Mouse (Mus musculus) layer of hippocampus, adult 9-11 months (tissue): ENCODE results near the gene Sh3bp4.

Experiments used
- DNase-seq: peaks from one replicate; pipeline ENCODE4 v3.0.0; 2022

Gene Sh3bp4

DNA sequence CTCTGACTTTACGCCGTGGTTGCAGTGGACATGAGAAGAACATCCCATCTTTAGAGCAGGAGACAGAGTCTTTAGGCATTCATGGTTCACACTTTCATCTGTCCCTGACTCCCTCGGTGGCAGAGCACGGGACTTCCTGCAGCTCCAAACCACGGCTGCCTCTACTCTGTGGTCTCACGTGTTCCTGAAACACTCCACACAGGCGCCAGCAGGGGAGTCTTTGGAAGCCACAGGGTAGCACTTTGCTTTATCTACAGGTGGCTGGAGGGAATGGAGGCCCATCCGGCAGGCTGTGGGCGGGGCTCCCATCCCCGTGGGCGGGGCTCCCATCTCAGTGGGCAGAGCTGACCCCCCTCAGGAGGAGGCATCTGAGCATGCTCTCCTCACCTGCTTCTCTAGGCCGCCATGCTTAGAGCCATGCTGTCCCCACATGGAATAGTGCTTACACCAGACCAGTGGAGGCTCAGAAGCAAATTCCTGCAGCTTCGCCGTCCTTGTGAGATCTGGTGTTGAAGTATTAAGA is 60.9 kb downstream of the Sh3bp4 start:
- no peak for DNase-seq

DNA sequence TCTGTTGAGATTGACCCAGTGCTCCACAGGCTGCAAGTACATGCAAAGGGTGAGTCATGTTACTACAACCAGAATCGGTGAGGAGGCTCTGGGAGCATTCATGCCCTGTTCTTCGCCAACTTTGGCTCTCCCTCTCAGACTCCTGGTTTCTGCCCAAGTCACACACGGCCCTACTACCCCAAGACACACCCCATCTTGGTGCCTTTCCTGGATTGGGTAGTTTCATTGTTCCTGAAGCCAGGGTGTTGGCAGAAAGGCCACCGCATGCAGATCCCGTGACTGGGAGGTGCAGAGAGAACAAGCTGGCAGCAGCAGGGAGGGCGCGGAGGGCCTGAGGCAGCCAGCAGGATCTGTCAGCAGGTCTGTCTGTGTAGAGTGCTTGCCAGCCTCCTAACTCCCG is 61.5 kb downstream of the Sh3bp4 start:
- DNase-seq, result no peak

DNA sequence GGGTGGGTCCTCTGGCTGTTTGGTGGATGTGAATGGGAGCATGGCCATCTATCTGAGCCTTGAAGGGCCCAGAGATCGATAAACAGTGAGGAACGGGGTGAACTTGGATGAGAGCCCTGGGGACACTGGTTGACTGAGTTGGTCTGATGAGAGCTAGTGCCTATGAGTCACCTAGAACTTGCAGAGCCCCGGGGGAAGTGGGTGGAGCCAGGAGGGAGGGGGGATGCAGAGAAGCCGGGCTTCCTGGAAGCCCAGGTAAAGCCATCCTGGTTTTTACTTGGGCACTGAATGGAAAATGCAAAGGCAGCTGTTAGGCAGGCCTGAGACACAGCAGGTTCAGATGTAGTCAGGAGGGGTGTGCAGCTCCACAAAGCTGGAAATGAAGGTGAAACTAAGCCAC is 63.1 kb downstream of the Sh3bp4 start:
- no peak for DNase-seq

DNA sequence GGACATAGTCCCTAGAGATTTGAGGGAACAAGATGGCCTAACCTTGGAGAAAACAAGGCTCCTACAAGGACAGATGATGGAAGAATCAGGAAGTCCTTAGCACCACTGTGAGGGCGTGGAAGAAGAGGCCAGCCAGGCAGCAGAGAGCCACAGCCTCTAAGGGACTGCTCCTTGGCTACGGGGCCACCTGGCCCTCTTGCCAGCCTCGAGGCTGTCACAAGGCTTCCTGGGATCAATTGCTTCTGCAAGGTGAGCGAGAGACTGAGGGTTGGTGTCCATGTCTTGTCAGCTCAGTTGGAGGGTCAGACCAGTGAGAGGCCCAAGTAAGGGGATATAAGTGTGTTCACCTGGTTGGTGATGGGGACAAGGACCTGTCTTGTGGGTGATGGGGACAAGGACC is 63.5 kb downstream of the Sh3bp4 start:
- DNase-seq, result no peak

DNA sequence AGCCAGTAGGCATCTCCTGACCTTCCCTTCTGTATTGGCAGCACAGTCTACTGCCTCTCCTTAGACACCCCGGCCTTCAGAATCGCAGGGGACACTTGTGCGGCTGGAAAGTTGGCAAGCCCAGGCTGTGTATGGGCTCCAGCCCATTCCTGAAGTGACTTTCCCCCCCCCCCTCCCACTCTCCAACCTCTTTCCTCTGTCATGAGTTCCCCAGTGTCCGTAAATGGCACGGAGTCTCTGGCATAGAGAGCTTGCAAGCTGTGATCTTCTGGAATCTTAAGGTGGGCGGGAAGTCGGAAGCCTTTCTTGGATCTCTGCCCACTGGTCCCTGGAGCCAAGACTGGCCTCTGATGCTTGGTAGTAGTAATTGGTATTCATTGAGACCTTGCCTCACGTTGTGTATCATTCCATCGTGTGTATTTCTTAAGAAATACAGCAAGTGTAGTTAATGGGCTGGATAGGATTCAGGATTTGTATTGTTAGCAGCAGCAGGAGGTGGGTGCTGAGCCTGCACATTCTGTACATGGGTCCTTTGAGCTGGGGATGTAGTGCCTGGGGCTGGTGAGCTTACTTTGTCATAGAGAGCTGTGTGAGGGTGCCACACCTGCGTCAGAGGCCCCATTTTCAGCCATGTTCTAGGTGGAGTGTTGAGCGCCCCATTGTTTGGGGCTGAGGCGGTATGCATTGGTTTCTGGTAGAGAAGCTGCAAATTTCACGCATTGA is 66.0 kb downstream of the Sh3bp4 start:
- peak; percentile 48 for DNase-seq

DNA sequence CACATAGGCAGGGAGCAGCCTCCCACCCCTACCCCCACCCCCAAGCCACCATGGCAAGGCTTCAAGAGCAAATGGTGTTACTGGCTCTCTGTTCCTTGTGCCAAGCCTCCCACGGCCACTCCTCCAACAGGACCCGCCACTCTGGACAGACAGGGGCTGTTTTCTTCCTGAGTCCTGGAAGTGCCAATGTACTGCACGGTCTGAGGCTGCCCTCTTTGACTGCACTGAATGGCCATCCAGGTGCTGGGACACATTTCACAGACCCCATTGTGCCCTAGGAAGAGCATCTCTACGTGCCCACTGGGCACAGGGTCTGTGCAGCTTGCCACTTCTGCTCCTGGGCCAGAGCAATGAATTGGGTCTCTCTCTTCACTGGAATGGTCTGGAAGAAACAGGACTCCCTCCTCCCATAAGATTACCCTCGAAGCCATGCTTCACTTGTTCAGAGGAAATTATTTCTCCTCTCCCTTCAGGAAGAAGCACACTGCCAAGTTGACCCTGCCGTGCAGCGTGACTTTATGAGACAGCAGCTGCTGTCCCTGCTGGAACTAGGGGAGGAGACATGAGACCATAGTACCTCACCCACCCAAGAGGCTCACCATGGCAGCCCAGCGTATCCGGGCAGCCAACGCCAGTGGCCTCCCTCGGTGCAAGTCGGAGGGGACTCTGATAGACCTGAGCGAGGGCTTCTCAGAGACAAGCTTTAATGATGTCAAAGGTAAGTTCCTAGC is 67.0 kb downstream of the Sh3bp4 start:
- peak; percentile 47 for DNase-seq

DNA sequence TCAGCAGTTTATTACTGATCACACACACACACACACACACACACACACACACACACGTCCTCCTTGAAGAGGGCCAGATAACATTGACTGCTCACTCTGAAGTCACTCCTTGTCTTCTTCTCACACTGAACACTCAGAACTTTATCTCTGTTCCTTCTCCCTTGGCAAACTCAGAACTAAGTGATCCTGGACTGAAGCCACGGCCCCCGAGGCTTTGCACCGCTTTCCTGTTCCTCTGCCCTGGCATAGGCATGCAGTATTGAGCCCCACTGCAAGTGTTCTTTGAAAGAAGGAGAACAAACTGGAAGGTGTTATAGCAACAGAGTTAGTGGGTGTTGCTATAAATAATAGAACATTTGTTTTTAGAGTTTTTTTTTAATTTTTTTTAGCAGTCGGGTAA is 68.1 kb downstream of the Sh3bp4 start:
- peak; percentile 63 for DNase-seq

DNA sequence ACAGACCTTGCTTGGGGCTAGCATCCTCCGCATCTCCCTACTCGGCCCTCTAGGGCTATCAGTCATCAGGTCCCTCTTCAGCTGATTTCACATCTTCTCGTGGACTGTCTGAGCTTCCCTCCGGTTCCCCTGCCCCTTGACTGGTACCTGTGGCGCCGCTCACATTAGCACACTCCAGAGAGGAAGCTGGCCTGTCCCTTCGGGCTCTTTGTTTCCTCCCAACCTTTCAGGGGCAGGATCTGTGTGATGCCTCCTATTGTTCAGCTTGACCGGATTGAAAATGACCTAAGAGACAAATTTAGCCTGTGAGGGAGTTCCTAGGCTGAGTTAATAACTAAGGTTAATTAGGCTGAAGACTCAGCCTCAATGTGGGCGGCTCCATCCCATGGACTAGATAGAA is 69.9 kb downstream of the Sh3bp4 start:
- DNase-seq, result no peak

DNA sequence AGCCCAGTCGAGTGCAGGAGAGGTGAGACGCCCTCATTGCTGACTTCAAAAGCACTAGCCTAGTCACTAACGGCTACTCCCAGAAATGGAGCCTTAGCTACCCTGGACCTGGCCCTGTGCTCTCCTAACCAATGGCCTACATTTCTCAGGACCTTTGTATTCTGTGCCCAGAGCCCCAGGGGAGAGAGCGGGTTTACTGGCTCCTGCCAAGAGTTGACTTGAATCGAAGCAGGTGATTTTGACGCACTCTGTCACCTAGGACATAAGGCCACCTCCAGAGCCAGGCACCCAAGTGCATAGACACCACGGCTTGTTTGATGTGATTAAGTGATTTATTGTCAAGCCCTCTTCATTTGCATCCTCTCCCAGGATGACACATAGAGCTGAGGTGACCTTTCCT is 80.9 kb downstream of the Sh3bp4 start:
- no peak for DNase-seq

DNA sequence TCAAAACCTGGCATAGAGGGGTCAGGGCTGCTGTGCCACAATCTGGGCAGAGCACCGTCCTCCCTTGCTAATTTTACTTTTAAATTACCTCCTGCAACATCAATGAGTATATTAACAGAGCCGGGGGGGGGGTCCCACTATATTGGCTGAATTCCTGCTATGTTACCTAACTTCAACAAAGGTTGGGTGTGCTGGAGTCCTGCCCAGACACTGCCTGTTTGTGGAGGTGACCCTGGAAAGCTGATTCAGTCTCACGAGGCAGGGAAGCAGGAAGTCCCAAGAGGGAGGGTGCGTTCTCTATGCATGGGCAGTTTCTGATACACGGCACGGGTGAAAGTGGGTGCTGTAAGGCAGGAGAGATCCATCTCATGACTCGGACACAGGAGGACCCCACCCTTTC is 82.4 kb downstream of the Sh3bp4 start:
- DNase-seq, result no peak

DNA sequence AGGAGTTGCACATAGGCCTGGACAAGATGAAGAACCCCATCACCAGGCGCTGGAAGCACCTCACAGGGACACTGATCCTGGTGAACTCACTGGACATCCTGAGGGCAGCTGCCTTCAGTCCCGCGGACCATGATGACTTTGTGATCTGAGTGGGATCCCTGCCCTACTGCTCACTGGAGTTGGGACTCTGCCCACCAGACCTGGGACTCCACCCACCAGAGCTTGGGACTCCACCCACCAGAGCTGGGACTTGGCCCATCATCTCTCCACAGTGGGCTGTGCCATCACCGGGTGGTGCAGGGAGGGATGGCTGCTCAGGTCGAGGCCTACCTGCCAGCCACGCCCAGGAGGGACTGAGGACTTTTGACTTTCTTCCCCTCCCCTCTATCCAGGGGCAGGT is 83.0 kb downstream of the Sh3bp4 start:
- no peak for DNase-seq

DNA sequence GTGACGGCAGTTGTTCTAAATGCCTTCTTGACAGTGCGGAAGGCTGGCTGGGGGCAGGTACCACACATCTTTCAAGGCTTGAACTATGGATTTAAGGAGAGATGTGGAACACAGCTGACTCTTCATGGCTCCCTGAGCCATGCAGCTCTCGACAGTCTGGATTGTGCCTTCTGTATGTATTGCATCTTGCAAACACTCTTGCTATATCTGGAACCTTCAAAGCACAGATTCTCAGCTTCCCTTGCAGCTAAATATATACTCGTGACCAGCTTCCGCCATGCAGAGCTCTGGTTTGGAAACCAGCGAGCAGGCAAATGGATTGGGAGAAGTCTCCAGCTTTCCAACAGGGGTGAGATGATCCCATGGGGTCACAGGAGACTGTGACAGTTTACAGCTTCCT is 93.3 kb downstream of the Sh3bp4 start:
- no peak for DNase-seq

DNA sequence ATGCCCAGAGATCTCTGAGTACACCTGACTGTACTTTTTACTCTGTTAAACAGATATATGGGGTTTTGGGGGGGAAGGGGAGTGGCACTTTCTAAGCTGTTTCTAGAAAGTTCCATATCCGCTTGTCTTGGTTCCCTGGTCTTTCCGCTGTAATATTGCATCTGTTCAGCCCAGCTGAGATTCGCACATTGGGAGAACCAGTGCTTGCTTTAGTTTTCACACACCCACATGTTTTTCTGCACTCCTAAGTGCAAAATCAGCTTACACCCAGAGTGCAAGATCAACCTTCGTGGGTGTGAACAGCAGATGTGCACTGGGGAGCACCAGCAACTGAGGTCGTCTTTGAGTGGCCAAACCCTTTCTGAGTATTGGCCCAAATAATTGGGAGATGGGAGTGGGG is 94.1 kb downstream of the Sh3bp4 start:
- no peak for DNase-seq

DNA sequence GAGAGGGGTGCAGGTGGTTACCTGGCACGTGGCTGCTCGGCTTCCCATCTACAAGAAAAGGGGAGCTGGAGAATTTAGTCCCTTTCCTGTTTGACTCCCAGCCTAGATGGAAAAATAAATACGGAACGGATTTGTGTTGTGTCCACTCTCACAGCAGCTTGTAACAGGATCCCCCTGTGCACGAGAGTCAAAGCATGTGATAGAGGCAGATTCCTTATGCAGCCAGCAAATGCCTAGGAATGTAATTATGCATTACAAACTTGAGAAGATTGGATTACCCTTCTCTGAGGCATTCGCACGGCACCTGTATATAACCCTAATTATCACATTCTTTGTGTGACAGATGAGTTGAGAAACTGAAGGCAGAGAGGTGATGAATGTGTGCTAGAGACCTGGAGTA is 94.5 kb downstream of the Sh3bp4 start:
- DNase-seq, result no peak

DNA sequence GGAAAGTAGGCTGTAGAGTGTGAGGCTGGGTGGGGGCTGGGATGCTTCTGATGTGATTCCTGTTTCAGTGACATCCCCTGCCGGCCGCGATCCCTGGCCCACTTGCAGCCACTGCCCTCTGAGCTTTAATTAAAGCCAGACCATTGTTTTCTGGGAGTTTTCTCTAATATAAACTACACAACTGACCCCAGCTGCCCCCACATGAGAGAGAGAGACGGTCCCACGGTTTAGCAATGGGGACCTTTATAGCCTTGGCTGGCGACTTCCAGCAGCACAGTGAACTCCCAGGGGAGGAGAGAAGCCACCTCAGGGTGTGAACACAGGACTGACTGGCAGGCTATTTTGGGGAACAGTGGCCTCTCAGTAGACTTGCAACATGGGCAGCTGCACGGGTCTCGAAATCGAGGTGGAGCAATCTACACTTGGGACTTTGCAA is 96.6 kb downstream of the Sh3bp4 start:
- DNase-seq, result no peak

DNA sequence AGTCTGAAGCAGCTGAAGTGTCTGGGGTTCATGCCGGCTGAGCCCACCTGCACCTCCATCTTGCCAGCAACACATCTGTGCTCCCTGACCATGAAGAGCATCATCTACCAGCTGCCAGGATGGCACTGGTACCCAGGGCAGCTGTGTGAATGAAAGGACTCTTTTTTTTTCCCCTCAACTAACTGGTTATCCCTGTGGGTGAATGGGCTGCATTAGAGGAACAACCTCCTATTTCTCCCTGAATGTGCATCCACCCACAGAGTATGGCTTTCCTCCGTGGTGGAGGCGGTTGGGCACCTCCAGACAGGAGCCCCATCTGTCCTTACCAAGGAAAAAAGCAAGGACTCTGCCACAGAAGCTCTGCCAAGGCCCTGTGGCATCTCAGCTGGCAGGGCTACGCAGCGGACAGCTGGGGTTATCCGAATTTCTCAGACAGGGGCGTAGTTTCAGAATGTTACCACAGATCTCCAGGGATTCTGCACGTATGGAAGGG is 101.1 kb downstream of the Sh3bp4 start:
- DNase-seq, result peak; percentile 62

DNA sequence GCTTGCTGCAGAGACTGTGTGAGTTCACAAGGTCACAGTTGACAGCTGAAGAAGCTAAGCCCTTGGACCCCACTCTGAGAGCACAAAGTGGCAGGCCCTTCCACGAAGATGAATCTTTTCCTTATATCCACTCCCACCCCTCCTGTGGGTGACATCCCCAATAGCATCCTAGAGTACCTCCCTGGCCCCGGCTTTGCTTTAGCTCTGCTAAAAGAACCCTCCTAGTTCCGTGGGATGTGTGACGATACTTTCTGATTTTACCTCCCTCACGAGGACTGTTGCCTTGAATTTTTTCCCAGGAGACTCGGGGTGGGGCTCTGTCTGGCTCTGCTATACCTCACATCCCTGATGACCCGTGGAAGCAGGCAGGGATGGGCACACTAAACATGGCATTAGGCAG is 104.4 kb downstream of the Sh3bp4 start:
- no peak for DNase-seq

DNA sequence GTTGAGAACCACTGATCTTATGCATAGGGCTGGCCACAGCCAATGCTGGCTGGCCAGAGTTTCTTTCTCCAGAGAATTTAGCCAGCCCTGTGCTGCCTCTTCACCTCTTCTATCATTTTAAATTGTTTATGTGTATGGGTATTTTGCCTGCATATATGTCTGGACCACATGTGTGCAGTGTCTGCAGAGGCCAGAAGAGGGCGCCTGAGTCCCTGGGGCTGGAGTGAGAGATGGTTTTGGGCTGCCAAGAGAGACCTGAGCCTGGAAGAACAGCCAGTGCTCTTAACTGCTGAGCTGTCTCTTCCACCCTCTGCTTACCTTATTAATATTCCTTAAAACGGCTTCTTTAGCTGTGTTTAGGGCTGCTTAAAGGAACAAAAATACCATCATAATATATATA is 105.1 kb downstream of the Sh3bp4 start:
- no peak for DNase-seq

DNA sequence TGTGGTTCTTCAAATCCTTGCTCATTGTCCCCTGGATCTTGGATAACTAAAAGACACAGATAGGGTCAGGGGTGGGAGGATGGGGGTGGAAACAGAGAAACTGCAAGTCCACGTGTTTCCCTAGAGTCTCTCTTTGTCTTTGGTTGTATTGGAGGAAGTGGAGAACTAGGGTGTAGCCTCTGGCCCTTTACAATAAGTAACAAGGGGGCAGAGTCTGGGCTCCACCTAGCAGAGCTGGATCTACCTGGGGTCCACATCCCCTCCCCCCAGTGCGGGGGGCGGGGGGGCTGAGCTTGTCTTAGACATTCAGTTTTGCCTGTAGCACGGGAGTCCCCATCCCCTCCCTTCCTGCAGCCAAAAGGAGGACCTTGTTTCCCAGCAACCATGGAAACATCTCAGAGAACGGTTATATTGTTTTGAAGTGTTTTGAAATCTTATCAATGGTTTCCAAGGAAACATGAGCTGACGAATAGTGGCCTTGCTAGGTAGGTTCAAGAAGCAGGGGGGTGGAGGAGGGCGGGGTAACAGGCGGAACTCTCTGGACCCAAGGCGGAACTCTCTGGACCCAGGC is 113.1 kb downstream of the Sh3bp4 start:
- DNase-seq, result no peak

DNA sequence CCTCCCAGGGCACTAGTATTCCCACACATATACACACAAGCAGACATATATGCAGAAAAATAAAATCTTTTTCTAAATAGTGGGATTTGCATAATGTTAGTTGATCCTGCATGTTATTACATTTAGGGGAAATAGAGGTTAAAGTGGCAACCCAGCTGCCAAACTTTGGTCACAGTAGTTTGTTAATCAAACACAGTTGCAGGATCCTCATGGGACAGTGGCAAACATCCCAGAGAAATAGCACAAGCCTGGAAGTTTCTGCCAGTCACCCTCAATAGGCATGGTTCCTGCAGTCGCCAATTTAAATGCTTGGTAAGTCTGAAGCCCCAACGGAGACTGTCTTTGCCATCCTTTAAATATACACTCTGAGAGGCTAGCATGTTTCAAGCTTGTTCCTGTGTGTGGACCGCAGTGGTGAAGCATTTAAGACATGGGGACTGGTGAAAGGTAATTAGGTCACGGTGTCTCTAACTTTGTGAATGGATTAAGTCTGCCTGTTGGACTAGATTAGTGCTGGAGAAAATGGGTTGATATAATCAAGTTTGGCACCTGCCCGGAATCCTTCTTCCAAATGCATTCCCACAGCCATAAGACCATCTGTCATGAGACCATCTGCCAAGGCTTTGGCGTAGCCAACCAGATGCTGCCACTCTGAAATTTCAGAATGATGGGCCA is 114.0 kb downstream of the Sh3bp4 start:
- peak; percentile 64 for DNase-seq

DNA sequence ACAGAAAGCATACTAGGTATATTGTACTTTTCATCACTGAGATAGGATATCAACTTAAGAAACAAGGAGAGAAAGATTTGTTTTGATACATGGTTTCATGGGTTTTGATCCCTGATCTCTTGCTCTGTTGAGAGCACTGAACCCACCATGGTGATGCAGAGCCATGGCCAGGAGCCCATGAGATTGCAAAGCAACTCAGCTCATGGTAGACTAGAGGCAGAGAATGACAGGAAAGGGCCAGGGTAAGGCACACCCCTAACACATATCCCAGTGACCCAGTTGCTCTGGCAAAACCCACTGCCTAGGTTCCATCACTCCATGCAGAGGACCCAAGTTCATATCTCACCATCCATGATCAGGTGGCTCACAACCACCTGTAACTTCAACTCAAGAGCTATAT is 114.6 kb downstream of the Sh3bp4 start:
- no peak for DNase-seq

DNA sequence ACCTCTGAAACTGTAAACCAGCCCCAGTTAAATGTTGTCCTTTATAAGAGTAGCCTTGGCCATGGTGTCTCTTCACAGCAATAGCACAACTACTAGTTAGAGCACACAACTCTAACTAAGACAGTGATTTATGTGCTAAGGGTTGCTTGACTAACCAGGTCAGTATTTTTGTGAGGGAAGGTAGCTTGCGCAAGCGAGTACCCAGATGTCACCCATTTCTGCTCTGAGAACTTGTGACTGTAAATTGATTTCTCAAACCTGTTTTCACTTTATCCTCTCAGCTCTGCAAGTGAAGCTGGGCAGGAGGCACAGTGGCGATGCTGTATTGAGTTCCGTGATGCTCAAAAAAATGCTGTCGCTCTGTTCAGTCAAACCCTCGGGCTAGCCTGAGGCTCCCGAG is 117.2 kb downstream of the Sh3bp4 start:
- no peak for DNase-seq

DNA sequence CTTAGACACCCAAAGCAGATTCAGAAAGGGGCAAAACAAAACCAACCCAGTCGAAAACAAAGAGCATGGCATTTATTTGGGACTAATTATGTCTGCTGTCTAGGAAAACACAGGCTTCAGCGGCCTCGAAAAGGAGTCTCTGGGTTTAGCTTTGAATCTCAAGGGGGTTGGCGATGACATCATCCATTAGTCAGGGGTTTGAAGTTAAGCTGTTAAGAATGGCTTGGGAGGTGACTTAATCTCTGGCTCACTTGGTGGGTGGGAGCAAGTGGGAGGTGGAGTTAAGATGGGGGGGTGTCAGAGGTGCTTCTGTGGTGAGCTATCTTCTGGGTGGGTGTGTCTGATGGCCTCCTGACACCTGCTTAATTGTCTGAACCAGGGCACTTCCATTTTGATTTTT is 117.9 kb downstream of the Sh3bp4 start:
- DNase-seq, result no peak
